Mouse (Mus musculus): ENCODE data around the gene Podxl2.

- TF ChIP-seq POLR2A (IDR thresholded peaks at IDR 0.05; ENCODE audit: insufficient read depth, low read depth, low read length) (no peak), CTCF (IDR thresholded peaks at IDR 0.05; ENCODE audit: insufficient read depth, low read depth, low read length) (no peak)
Measured at GRCm38 (mm10) chr6:88865704-88866103, 9.1 kb downstream of the Podxl2 start.

All from olfactory bulb, adult 2 months (tissue).